Mouse (Mus musculus) embryonic stem cell, embryonic (primary cell): ENCODE measurements around the gene Dcdc2c.

Experiments used
- CTCF ChIA-PET, 4 experiments: fragments of 300-600 bp in 2 of 4; fragments of 350-600 bp in 2 of 4; sonication (Branson Sonifier 250); formaldehyde crosslinking; loops; one replicate each; lab custom pipeline; 2022; ENCODE audit warnings: inconsistent platforms in 2 of 4; lab: Charles Lee
- POLR2A ChIA-PET, 4 experiments: fragments of 300-600 bp in 2 of 4; fragments of 350-600 bp in 2 of 4; sonication (Branson Sonifier 250); formaldehyde crosslinking; loops; one replicate each; lab custom pipeline; 2022; ENCODE audit warnings: antibody characterized with exemption in 4 of 4, inconsistent platforms in 1 of 4; lab: Charles Lee

Dcdc2c gene

GRCm38 (mm10) chr12:28509699-28510280 is 42.4 kb downstream of the Dcdc2c start:
- CTCF ChIA-PET, result no interaction called here
- POLR2A ChIA-PET, result no interaction called here

- CTCF ChIA-PET, result interaction anchor here in 1 of 4 experiments (0.6 kb wide), 1 partner anchor 9 kb away, joined by 5 read pairs; no protein-coding TSS in a partner anchor
- POLR2A ChIA-PET, result no interaction called here
These were observed 57.9 kb downstream of the Dcdc2c start for GRCm38 (mm10) chr12:28494289-28494688.

GRCm38 (mm10) chr12:28482483-28483160 is 69.6 kb downstream of the Dcdc2c start:
- POLR2A ChIA-PET, result no interaction called here
- CTCF ChIA-PET, result interaction anchor here in 1 of 4 experiments (0.7 kb wide), 1 partner anchor 10 kb away, joined by 3 read pairs; no protein-coding TSS in a partner anchor

GRCm38 (mm10) chr12:28460951-28461431 is 91.2 kb downstream of the Dcdc2c start:
- CTCF ChIA-PET, result no interaction called here
- POLR2A ChIA-PET, result no interaction called here

GRCm38 (mm10) chr12:28460523-28460922 is 91.7 kb downstream of the Dcdc2c start:
- ChIA-PET CTCF (no interaction called here), POLR2A (interaction anchor here in 1 of 4 experiments (1.3 kb wide), 1 partner anchor 175 kb away, joined by 4 read pairs; the partner anchor contains the start of gene Rps7)

- ChIA-PET POLR2A (interaction anchor here in 1 of 4 experiments (0.6 kb wide), 1 partner anchor 1141 kb away, joined by 3 read pairs; no protein-coding TSS in a partner anchor), CTCF (interaction anchor here in 1 of 4 experiments (1.2 kb wide), 1 partner anchor 9 kb away, joined by 3 read pairs; no protein-coding TSS in a partner anchor)
These were observed 93.4 kb downstream of the Dcdc2c start for GRCm38 (mm10) chr12:28458786-28459185.

GRCm38 (mm10) chr12:28436536-28436935 is 115.7 kb downstream of the Dcdc2c start:
- ChIA-PET CTCF (no interaction called here), POLR2A (no interaction called here)

GRCm38 (mm10) chr12:28432729-28433067 is 119.5 kb downstream of the Dcdc2c start:
- ChIA-PET POLR2A (interaction anchor here in 1 of 4 experiments (0.6 kb wide), 1 partner anchor 71 kb away, joined by 3 read pairs; no protein-coding TSS in a partner anchor), CTCF (interaction anchor here in 3 of 4 experiments (0.6 to 0.7 kb wide), 7 partner anchors 14 to 519 kb away, joined by 3 to 5 read pairs (median 3); no protein-coding TSS in a partner anchor)

GRCm38 (mm10) chr12:28431832-28432728 is 120.1 kb downstream of the Dcdc2c start:
- ChIA-PET POLR2A (interaction anchor here in 1 of 4 experiments (0.6 kb wide), 1 partner anchor 71 kb away, joined by 3 read pairs; no protein-coding TSS in a partner anchor), CTCF (interaction anchor here (0.6 to 1.3 kb wide), 10 partner anchors 10 to 839 kb away, joined by 3 to 5 read pairs (median 3); no protein-coding TSS in a partner anchor)

GRCm38 (mm10) chr12:28429856-28430255 is 122.3 kb downstream of the Dcdc2c start:
- ChIA-PET CTCF (no interaction called here), POLR2A (no interaction called here)

GRCm38 (mm10) chr12:28416957-28417356 is 135.2 kb downstream of the Dcdc2c start:
- CTCF ChIA-PET, result no interaction called here
- POLR2A ChIA-PET, result no interaction called here

- CTCF ChIA-PET, result no interaction called here
- POLR2A ChIA-PET, result interaction anchor here in 1 of 4 experiments (0.6 kb wide), 1 partner anchor 1692 kb away, joined by 4 read pairs; no protein-coding TSS in a partner anchor
These were observed 144.4 kb downstream of the Dcdc2c start for GRCm38 (mm10) chr12:28407656-28408405.

GRCm38 (mm10) chr12:28402256-28402655 is 149.9 kb downstream of the Dcdc2c start:
- POLR2A ChIA-PET, result no interaction called here
- CTCF ChIA-PET, result no interaction called here

- POLR2A ChIA-PET, result no interaction called here
- CTCF ChIA-PET, result no interaction called here
These were observed 150.8 kb downstream of the Dcdc2c start for GRCm38 (mm10) chr12:28401372-28401771.

- CTCF ChIA-PET, result no interaction called here
- POLR2A ChIA-PET, result no interaction called here
These were observed 160.1 kb downstream of the Dcdc2c start for GRCm38 (mm10) chr12:28392129-28392528.
